Mouse (Mus musculus) left cerebral cortex, adult 18-20 months (tissue): ENCODE results near the gene Pvalb. TPM values are rescaled to one million over a fixed set of nuclear protein-coding genes. Genes with fewer than 3 reads are reported as not detected.
A peak's percentile ranks its signal among the peaks of the same experiment; 100 is the strongest.

Experiments
- DNase-seq, 2 experiments: peaks; one replicate each; pipeline ENCODE4 v3.0.0; 2021 to 2022; ENCODE audit warnings: low spot score in 2 of 2, mixed read lengths in 1 of 2
- total RNA-seq, 2 experiments: library from RNA; stranded (reverse); gene quantifications; 2 replicates each; pipeline ENCODE4 v1.2.3; 2021

Gene Pvalb
- total RNA-seq, 2 experiments from 2014 or later, result 91.2 to 126 TPM

GRCm38 (mm10) chr15:78204053-78204847 is 1.9 kb downstream of the Pvalb start:
- peak; percentile 37 to 52 for DNase-seq

DNA sequence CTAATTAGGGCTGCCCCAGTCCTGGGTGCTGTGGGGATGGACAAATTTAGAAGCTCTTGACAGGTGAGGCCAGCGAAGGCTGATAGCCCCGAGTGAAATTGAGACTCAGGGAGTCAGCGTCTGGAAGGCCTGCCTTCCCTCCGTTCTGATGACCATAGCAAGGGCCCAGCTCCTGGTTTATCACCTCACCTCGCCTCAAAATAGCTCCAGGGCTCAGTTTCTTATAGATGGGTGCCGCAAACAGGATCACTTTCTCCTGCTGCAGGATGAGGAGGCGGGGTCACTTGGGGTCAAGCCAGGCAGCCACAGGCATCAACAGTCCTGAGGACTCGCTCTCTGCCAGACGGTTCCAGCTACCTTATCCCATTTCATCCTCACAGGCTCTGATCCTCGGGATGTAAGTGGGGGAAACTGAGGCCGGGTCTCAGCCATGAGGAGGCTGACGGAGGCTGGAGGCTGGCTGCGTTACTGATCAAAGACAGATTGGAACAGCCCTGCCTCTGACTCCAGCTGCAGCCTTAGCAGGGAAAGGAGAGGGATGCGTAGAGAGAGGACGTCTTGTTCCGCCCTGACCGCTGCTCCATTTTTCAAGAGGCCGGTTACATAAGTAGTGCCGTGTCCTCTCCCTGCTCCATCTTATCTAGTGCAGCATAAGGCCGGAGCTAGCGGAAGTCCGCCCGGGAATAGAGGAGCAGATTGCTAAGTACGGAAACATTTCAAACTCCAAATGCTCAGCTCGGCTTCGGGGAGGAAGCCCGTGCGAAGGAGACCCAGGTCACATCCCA is 10.9 kb downstream of the Pvalb start:
- DNase-seq, result no peak

DNA sequence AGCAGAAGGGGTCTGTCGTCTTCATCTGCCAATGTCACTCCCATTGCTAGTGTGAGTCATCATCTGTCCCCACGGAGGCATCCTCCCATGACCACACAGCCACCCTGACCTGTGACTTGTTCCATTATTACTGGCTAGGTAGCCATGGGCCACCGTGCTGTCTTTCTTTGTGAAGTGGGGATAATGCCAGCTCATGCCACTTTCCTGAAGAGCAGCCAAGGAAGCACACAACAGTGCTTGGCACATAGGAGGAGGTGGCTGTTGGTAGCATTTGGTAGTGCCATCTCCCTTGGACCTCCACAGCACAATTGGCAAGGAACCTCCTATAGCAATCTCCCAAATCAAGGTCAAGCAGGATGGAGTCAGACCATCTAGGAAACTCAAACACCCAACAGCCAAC is 11.9 kb downstream of the Pvalb start:
- no peak for DNase-seq

DNA sequence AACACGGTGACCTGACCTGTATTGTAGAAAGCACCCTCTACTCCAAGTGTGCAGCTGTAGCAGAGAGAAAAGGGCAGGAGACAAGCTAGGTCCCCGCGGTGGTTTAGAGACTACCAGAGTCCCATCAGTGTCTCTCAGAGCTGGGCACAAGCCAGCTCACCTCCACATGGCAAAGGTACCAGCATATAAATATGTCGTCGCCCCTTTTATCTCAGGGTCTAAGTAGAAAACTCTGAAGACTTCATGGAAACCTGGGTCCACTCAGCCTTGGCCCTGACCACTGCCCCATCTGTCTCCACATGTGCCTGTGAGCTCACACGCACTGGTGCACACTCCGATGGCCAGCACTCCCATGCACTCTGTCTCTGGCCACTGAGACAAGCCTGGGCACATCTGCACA is 16.6 kb downstream of the Pvalb start:
- DNase-seq, result no peak

GRCm38 (mm10) chr15:78188546-78188945 is 17.7 kb downstream of the Pvalb start:
- no peak for DNase-seq

DNA sequence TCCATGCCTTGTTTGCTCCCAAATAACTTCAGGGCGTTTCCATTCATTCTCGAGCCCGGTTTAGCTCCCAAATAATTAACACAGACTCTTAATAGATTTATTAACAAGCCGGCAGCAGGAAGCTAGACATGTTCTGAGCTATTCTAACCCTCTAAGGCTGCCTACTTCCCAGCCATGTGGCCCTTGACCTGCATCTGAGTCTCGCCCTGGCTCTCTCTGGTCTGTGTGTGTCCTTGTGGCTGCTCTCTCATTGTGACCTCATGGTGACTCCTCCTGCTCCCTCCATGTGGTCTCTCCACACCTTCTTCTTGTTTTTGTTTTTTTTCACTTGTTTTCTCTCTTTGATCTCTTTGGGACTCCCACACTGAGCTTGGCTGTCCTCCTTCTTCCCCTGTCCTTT is 19.3 kb downstream of the Pvalb start:
- no peak for DNase-seq

DNA sequence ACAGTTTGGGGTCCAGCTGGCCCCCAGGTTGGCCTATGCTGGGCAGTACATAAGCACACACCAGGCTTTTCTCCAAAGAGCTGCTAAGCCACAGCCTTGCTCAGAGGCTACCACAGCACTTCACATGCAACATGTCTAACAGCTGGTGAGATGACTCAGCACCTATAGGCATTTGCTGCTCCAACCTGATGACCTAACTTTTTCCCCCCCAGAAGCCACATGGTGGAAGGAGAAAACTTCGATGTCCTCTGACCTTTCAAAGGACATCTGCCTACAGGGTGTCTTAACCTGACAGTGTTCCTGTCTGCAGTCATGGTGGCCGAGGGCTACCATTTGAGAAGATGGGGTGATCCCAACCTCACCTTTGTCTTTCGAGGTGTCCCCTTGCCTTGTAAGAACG is 20.6 kb downstream of the Pvalb start:
- no peak for DNase-seq

DNA sequence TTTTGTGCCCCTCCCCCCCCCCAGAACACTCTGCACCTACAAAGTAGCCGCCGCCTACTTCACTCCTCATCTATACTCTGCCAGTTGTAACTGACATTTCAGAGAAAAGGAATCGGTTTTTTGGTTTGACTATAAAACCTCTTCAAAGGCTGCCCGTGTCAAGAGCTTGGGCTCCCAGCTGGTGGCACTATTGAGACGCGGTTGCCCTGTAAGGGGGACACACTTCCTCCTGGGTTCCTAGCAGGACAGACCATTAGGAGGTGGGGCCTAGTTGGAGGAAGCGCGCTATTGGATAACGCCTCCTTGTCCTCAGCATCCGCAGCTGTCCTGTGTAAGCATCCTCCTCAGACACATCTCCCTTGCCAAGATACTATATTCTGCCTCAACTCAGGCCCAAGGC is 21.3 kb downstream of the Pvalb start:
- DNase-seq, result peak in 1 of 2 experiments; percentile 50

- DNase-seq, result no peak
Observed at GRCm38 (mm10) chr15:78181701-78182405, 24.3 kb downstream of the Pvalb start.

DNA sequence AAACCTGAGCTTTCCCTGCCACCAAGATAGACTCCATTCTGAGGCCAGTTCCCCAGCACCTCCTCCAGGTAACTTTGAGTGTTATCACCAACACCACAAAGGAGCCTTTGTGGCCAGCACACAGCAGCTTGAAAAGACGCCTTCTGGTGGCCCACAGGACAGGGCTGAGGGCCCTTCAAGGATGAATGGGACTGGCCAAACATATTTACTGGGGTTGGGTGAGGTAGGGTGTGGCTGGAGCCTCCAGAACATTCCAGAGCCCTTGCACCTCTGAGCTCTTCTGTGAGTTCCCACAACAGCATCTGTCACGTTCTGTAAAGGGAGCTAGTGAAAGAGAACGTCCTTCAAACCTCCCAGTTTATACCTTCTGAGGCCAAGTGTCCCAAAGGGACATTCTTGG is 26.4 kb downstream of the Pvalb start:
- no peak for DNase-seq

- DNase-seq, result peak; percentile 90 to 93
Observed at GRCm38 (mm10) chr15:78178397-78178796, 27.8 kb downstream of the Pvalb start.

DNA sequence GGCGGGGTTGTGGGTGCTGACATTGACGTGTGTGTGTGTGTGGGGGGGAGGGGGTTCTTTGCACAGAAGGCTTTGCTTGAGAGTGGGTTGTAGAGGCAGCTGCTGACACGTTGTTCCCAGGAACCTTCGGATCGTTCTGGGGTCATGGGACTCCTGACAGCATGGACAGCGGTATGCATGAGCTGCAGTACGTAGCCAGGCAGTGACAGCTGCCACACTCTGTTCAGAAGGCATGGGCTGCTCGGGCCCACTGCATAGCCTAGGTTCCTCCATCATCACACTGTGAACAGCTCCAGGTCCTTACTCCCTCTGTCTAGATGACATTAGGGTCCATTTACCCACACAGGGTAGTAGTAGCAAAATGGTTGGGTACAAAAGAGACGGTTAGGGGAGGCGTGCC is 28.9 kb downstream of the Pvalb start:
- no peak for DNase-seq

DNA sequence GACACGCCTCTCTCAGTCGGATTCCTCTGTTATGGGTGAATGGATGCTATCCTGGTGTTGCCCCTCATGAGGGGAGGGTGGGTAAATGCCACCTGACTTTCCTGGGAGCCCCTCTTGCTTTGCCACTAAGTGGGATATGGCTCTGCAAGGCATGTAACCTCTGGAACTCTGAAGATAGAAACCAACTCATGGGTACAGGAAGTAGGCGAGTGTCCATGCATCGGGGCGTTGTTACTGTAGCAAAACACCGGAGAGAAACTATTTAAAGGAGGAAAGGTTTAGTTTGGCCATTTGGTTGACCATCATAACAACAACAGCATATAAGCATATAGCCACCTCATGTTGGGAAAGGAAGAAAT is 31.3 kb downstream of the Pvalb start:
- DNase-seq, result no peak

DNA sequence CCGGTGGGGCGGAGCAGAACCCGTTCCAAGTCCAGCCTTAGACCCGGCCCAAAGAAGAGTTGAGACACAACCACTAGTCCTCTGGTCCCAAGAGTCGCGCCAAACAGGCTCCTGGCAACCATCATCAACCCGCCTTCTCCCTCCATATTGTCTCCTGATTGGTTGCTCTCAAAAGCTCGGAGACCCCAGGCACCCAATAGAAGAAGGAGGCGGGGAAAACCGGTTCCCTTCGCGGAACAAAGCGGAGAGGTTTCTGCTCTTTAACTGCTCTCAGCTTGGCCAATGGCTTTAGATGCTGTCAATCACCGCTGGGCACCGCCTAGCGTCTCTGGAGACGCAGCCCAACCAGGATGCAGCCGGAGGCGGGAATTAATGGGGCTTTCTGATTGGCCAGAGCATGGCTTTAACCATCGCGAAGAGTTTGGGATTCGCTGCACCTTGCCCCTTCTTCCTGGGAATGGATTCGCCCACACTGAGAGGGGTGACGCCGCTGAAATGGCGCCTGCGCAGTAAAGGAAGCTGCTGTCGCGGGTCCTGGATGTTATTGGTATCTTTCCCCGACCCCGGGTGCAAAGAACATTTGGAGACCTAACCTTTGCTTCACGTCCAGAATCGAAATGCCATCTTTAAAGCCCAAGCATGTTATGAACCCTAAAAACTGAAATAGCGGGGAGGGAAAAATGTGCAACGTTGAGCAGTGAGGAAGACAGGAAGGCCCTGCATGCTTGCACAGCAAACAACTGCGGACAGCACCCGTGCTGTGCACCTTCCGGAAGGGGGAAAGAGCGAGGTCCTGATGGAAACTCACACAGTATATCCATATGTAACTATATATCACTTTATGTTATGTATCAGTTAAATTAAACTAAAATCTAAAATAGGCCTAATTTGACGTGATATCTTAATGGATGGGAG is 32.0 kb downstream of the Pvalb start, which contains the start of gene Ift27:
TSS of gene Ift27 (minus strand) at position 136 of the 915 bp plus-strand sequence.
- DNase-seq, result peak; percentile 95 to 99

GRCm38 (mm10) chr15:78172899-78173817 is 33.0 kb downstream of the Pvalb start:
- no peak for DNase-seq

DNA sequence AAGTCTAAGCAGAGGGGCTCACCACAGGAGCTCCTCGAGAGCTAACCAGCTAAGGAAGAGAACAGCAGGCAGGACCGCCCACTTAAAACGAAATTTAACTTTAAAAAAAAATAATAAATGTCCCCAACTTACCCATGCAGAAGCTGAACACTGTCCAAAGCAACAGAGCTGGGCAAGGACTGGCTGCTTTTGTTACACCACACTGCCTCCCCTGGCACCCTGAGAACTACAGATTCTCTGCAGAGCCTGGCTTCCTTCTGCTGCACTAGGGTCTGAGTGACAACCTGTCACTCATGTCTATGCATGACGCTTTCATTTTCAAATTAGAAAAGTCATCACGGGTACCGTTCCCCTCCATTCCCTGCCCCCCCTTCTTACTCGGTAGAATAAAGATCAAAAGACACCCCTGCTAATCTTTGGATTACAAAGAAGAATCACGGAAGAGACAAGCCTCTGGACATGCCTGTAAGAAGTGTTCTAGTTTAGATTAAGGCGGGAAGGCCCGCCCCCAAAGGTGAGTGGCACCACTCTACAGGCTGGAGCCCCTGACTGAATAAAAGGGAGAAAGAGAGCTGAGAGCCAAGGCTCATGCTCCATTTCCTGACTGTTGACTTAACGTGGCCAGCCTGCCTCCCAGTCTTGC is 33.8 kb downstream of the Pvalb start:
- DNase-seq, result peak in 1 of 2 experiments; percentile 56

DNA sequence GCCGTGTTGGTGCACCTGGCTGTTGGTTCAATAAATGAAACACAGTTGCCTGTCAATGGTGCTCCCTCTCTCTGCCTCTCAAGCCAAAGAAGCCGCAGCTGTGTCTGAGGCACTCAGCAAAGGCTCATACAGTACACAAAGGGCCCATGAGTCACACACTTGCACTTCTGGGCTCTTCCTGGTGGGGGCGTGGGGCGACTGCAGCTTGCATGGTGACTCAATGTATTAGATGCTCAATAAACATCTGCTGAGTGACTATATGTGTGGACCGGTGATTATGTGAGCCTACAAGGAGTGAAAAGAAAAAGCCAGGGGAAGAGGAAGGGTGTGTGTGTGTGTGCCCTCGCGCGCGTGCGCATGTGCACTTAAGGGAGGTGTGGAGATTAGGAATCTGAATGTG is 34.5 kb downstream of the Pvalb start:
- DNase-seq, result no peak

DNA sequence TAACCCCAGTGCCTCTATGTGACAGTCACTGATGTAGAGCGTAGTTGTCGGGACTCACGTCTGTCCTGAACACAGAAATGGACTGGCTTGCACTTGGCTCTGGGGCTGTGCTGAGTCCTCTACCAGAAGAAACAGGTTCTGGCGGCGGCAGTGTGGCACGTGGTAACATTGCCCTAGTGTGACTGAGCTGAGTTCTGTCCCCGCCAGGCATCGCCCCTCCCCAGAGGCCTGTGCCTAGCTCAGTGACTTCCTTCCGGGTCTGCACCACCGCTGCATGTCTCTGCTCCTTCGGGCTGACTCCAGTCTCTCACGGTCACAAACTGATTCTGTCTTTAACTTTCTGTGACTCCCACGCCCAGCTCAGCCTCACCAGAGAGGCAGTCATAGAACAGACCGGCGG is 35.5 kb downstream of the Pvalb start:
- DNase-seq, result no peak

DNA sequence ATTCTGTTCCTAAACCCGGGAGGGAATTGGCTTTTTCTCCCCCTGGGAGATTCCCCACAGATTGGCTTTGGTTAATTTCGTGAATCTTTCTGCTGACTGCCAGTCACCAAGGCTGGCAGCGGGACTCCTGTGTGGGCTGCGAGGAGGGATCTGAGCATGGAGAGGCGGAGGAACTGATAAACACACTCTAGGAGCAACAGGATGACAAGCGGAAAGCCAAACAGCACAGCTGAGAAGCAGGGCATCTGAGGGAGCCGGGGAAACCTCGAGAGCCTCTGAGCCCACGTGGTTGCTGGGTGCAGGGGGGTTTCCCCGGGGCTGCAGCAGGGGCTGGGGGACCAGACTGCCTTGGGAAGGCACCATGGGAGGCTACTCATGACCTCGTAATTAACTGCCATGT is 36.6 kb downstream of the Pvalb start:
- DNase-seq, result peak; percentile 30 to 48
